12 mouse cellular contexts compared by ENCODE assay signal in genomic region chr15:88829791-88830440, GRCm38 (mm10). TPM values are rescaled to one million over a fixed set of nuclear protein-coding genes. Genes with fewer than 3 reads are reported as not detected.
DNase-seq lines count a peak whose midpoint lies in the region; ATAC-seq lines count a peak whose summit lies in the region.
"Had no signal": no experiment of that assay in that cellular context is flagged by ENCODE, and none has a peak within 500 bp of the region (broad histone marks: within the 10 kb centered on the region; RNA-seq: fewer than 3 reads in every experiment).

No protein-coding gene starts in this region.

- no peaks in the 10 kb centered on the region for H3K9me3 ChIP-seq in kidney, embryonic 14.5 days (ENCODE audit: control insufficient read depth, low read length)
- H3K9me3 ChIP-seq: hindbrain, embryonic 10.5 days; limb, embryonic 12.5 days had no signal

- peaks cover 14% of the 10 kb centered on the region for H3K36me3 ChIP-seq in kidney, embryonic 14.5 days (ENCODE audit: control insufficient read depth, insufficient read depth, low read length)

- no peak overlapping the region for H3K9ac ChIP-seq in kidney, embryonic 14.5 days (ENCODE audit: low read depth, low read length)
- H3K9ac ChIP-seq: limb, embryonic 12.5 days had no signal

- no peaks in the 10 kb centered on the region for H3K27me3 ChIP-seq in kidney, embryonic 14.5 days (ENCODE audit: control insufficient read depth, insufficient read depth, low read length)
- H3K27me3 ChIP-seq: limb, embryonic 12.5 days had no signal

- no peak overlapping the region for H3K4me3 ChIP-seq in kidney, embryonic 14.5 days (ENCODE audit: low read length)
- H3K4me3 ChIP-seq: hindbrain, embryonic 10.5 days; limb, embryonic 12.5 days had no signal

- no peak for ATAC-seq in kidney, embryonic 14.5 days (ENCODE audit: low FRiP score, low TSS enrichment)
- ATAC-seq in monocyte, adult 5-6 weeks (replicated peaks; ENCODE audit: insufficient number of reproducible peaks, low FRiP score, low TSS enrichment, poor library complexity, severe bottlenecking): no peak

- no peak overlapping the region for H3K4me2 ChIP-seq in kidney, embryonic 14.5 days (replicated peaks; ENCODE audit: low read depth, low read length)
- H3K4me2 ChIP-seq: limb, embryonic 12.5 days had no signal

- H3K4me1 ChIP-seq in kidney, embryonic 14.5 days (ENCODE audit: control insufficient read depth, insufficient read depth, low read length): peaks cover 7% of the 10 kb centered on the region; the same call in 1 of the 2 replicates

- H3K27ac ChIP-seq in kidney, embryonic 14.5 days (ENCODE audit: low read depth, low read length): no peak overlapping the region
- H3K27ac ChIP-seq: hindbrain, embryonic 10.5 days; limb, embryonic 12.5 days had no signal

- peak; percentile 14 for DNase-seq in cerebellum, adult 8-10 months
- no peak for DNase-seq in cerebellum, postnatal 25 days
- peak; percentile 71 for DNase-seq in kidney, adult 11 months
- DNase-seq in right cerebral cortex, adult 18-20 months: peak; percentile 66
- DNase-seq in right cerebral cortex, postnatal 14 days: no peak
- no peak for DNase-seq in thymus, adult 18-20 months
- DNase-seq: lung, postnatal 10 days; spleen, adult 18-20 months had no signal

- WGBS in kidney, embryonic 14.5 days: 79% methylated on average over 6 of the region's 6 CpGs

RNA-seq across cellular contexts. Expression of gene Creld2, which starts 10.5 kb away (rescaled TPM):
- 80.3 and 100 TPM in 2 replicates for polyA plus RNA-seq in kidney, embryonic 14.5 days (2014; fragmentation: Nextera tagmentation; extraction: Ambion mirVana)
- total RNA-seq in monocyte, adult 5-6 weeks (2017): 59.8 to 71.4 TPM (median 62.8 TPM) in 3 replicates

RNA-seq across cellular contexts. Expression of gene Alg12, which starts 10.8 kb away (rescaled TPM):
- 8.6 and 13.7 TPM in 2 replicates for polyA plus RNA-seq in kidney, embryonic 14.5 days (2014; fragmentation: Nextera tagmentation; extraction: Ambion mirVana)
- total RNA-seq in monocyte, adult 5-6 weeks (2017): 5.8 to 15.6 TPM (median 9.6 TPM) in 3 replicates

RNA-seq across cellular contexts. Expression of gene Pim3, which starts 32.1 kb away (rescaled TPM):
- 37.4 and 46.2 TPM in 2 replicates for polyA plus RNA-seq in kidney, embryonic 14.5 days (2014; fragmentation: Nextera tagmentation; extraction: Ambion mirVana)
- 31.1 to 42.4 TPM (median 34.9 TPM) in 3 replicates for total RNA-seq in monocyte, adult 5-6 weeks (2017)

Comparison
In these comparisons a context has a peak if more than half of its experiments do, and no peak if none do; other contexts are left out.
1. DNase-seq: peak in cerebellum, adult 8-10 months (single experiment), kidney, adult 11 months (single experiment) and right cerebral cortex, adult 18-20 months (single experiment); none in cerebellum, postnatal 25 days (0 of 2), right cerebral cortex, postnatal 14 days (single experiment) and thymus, adult 18-20 months (0 of 2).